Mouse (Mus musculus) liver, embryonic 13.5 days (tissue): ENCODE data around the gene Rnase12. TPM values are rescaled to one million over a fixed set of nuclear protein-coding genes. Genes with fewer than 3 reads are reported as not detected.
A peak's percentile ranks its signal among the peaks of the same experiment; 100 is the strongest.

ENCODE experiments used
- ATAC-seq: fragments of 200-750 bp; cut with Nextera tagmentation; 2 replicates; pipeline ENCODE4 v1.8.0; 2017; ENCODE audit warnings: low read depth, mild to moderate bottlenecking, moderate number of reproducible peaks, moderate library complexity
- DNase-seq: peaks from one replicate; pipeline ENCODE4 v3.0.0; 2022
- H3K27ac ChIP-seq: fragments of 300-500 bp; sonication (generic); 2 replicates; pipeline ENCODE4 v1.5.1; 2015; ENCODE audit warnings: moderate library complexity, mild to moderate bottlenecking, inconsistent platforms
- H3K27me3 ChIP-seq: fragments of 300-500 bp; sonication (generic); 2 replicates; pipeline ENCODE4 v1.6.1; 2015; ENCODE audit warnings: mild to moderate bottlenecking, inconsistent platforms
- H3K36me3 ChIP-seq: fragments of 300-500 bp; sonication (generic); 2 replicates; pipeline ENCODE4 v1.6.1; 2015; ENCODE audit warnings: mild to moderate bottlenecking, inconsistent platforms
- H3K4me1 ChIP-seq: fragments of 300-500 bp; sonication (generic); replicated peaks from 2 replicates; pipeline ENCODE4 v1.6.1; 2015; ENCODE audit warnings: inconsistent platforms
- H3K4me2 ChIP-seq: fragments of 300-500 bp; sonication (generic); 2 replicates; pipeline ENCODE4 v1.6.1; 2015; ENCODE audit warnings: inconsistent platforms, mild to moderate bottlenecking, moderate library complexity
- H3K4me3 ChIP-seq: fragments of 300-500 bp; sonication (generic); replicated peaks from 2 replicates; pipeline ENCODE4 v1.5.1; 2015; ENCODE audit warnings: mild to moderate bottlenecking, inconsistent platforms
- H3K9ac ChIP-seq: fragments of 300-500 bp; sonication (generic); 2 replicates; pipeline ENCODE4 v1.6.1; 2015; ENCODE audit warnings: mild to moderate bottlenecking, inconsistent platforms
- H3K9me3 ChIP-seq: fragments of 300-500 bp; sonication (generic); replicated peaks from 2 replicates; pipeline ENCODE4 v1.6.1; 2016; ENCODE audit warnings: inconsistent platforms
- WGBS: fragments of 180-500 bp; shearing (Covaris S2); methylation state at CpG from one replicate; pipeline ENCODE4 v1.1.7; 2015; ENCODE audit not compliant: insufficient replicate concordance; 5-methylcytosine and 5-hydroxymethylcytosine counted together
- polyA plus RNA-seq: library from polyadenylated mRNA; unstranded; fragments of >200 nt; fragmentation: Nextera tagmentation; extraction: Ambion mirVana; gene quantifications from 2 replicates; pipeline ENCODE4 v1.2.1, GENCODE M21; 2015

Rnase12 gene
- polyA plus RNA-seq, 1 experiment from 2014 or later = 1.8 TPM

- ATAC-seq (no peak), DNase-seq (no peak)
- Histone ChIP-seq H3K4me2 (peak overlapping the region; percentile 86), H3K27me3 (no peaks in the 10 kb centered on the region), H3K9me3 (no peaks in the 10 kb centered on the region), H3K27ac (no peak overlapping the region), H3K4me1 (peaks cover 66% of the 10 kb centered on the region), H3K36me3 (no peaks in the 10 kb centered on the region), H3K4me3 (no peak overlapping the region), H3K9ac (no peak overlapping the region)
- 44% methylated on average over 8 of the region's 8 CpGs for WGBS
Observed at GRCm38 (mm10) chr14:51092073-51092620, 34.7 kb upstream of the Rnase12 start.

- 7% methylated on average over 33 of the region's 33 CpGs for WGBS
- ATAC-seq = no peak
- H3K4me1 ChIP-seq = peaks cover 73% of the 10 kb centered on the region
Observed at GRCm38 (mm10) chr14:51090921-51091900, 33.8 kb upstream of the Rnase12 start, which contains the start of the genes Rnase4 and Ang. Gene Rnase4, plus strand, starts transcription at chr14:51091077. Gene Ang, plus strand, starts transcription at chr14:51091150.

GRCm38 (mm10) chr14:51090077-51090781 lies 32.8 kb upstream of the Rnase12 start:
- peak overlapping the region; percentile 84 for H3K27ac ChIP-seq
- no peaks in the 10 kb centered on the region for H3K27me3 ChIP-seq
- DNase-seq (peak; percentile 66), ATAC-seq (0 out of 2 replicates have a peak, but pooled peaks have one; percentile 6)
- no peaks in the 10 kb centered on the region for H3K36me3 ChIP-seq
- WGBS = under 1% methylated on average over 27 of the region's 27 CpGs
- peaks cover 75% of the 10 kb centered on the region for H3K4me1 ChIP-seq
- H3K9me3 ChIP-seq = no peaks in the 10 kb centered on the region
- H3K4me2 ChIP-seq = peak overlapping the region; percentile 86
- peak overlapping the region; percentile 71 for H3K9ac ChIP-seq
- peak overlapping the region; percentile 75 for H3K4me3 ChIP-seq

More at GRCm38 (mm10) chr14:51090921-51091900, 33.8 kb upstream of the Rnase12 start, which contains the start of the genes Rnase4 and Ang:
- no peaks in the 10 kb centered on the region for H3K9me3 ChIP-seq
- no peaks in the 10 kb centered on the region for H3K27me3 ChIP-seq
- DNase-seq = no peak
- H3K27ac ChIP-seq = peak within 1 kb of the TSS; percentile 84
- H3K36me3 ChIP-seq = no peaks in the 10 kb centered on the region
- H3K4me3 ChIP-seq = peak within 1 kb of the TSS; percentile 75
- peak within 1 kb of the TSS; percentile 71 for H3K9ac ChIP-seq
- H3K4me2 ChIP-seq = peak within 1 kb of the TSS; percentile 86

- Histone ChIP-seq H3K9ac (peak overlapping the region; percentile 71), H3K4me2 (peak overlapping the region; percentile 86), H3K9me3 (no peaks in the 10 kb centered on the region), H3K4me3 (peak overlapping the region; percentile 75), H3K4me1 (peaks cover 75% of the 10 kb centered on the region), H3K27me3 (no peaks in the 10 kb centered on the region), H3K27ac (peak overlapping the region; percentile 84), H3K36me3 (no peaks in the 10 kb centered on the region)
- ATAC-seq (no peak), DNase-seq (no peak)
- under 1% methylated on average over 15 of the region's 15 CpGs for WGBS
Observed at GRCm38 (mm10) chr14:51089674-51090076, 32.2 kb upstream of the Rnase12 start.

- Histone ChIP-seq H3K4me3 (peak overlapping the region; percentile 75), H3K9ac (peak overlapping the region; percentile 71), H3K4me2 (peak overlapping the region; percentile 86), H3K4me1 (peaks cover 76% of the 10 kb centered on the region), H3K27ac (peak overlapping the region; percentile 84), H3K36me3 (no peaks in the 10 kb centered on the region), H3K27me3 (no peaks in the 10 kb centered on the region), H3K9me3 (no peaks in the 10 kb centered on the region)
- ATAC-seq (peak; percentile 92), DNase-seq (peak; percentile 89)
- under 1% methylated on average over 34 of the region's 34 CpGs for WGBS
Observed at GRCm38 (mm10) chr14:51088970-51089673, 31.7 kb upstream of the Rnase12 start.

- peak overlapping the region; percentile 75 for H3K4me3 ChIP-seq
- H3K27ac ChIP-seq = peak overlapping the region; percentile 84
- peak; percentile 83 for DNase-seq
- H3K27me3 ChIP-seq = peaks cover 7% of the 10 kb centered on the region
- ATAC-seq = peak; percentile 44
- no peaks in the 10 kb centered on the region for H3K9me3 ChIP-seq
- H3K4me2 ChIP-seq = peak overlapping the region; percentile 86
- under 1% methylated on average over 23 of the region's 23 CpGs for WGBS
- H3K4me1 ChIP-seq = peaks cover 76% of the 10 kb centered on the region
- H3K36me3 ChIP-seq = no peaks in the 10 kb centered on the region
- H3K9ac ChIP-seq = peak overlapping the region; percentile 71
Observed at GRCm38 (mm10) chr14:51088166-51088969, 30.9 kb upstream of the Rnase12 start.

GRCm38 (mm10) chr14:51087762-51088161 lies 30.3 kb upstream of the Rnase12 start:
- 13% methylated on average over 9 of the region's 9 CpGs for WGBS
- Histone ChIP-seq H3K4me1 (peaks cover 81% of the 10 kb centered on the region), H3K9me3 (no peaks in the 10 kb centered on the region), H3K36me3 (no peaks in the 10 kb centered on the region), H3K27me3 (peaks cover 12% of the 10 kb centered on the region), H3K4me3 (peak overlapping the region; percentile 75), H3K9ac (peak overlapping the region; percentile 71), H3K4me2 (peak overlapping the region; percentile 86), H3K27ac (no peak overlapping the region)
- ATAC-seq (no peak), DNase-seq (no peak)

- DNase-seq (no peak), ATAC-seq (no peak)
- Histone ChIP-seq H3K4me3 (no peak overlapping the region), H3K27ac (no peak overlapping the region), H3K36me3 (no peaks in the 10 kb centered on the region), H3K9ac (no peak overlapping the region), H3K9me3 (no peaks in the 10 kb centered on the region), H3K4me1 (peaks cover 71% of the 10 kb centered on the region), H3K4me2 (no peak overlapping the region), H3K27me3 (peaks cover 28% of the 10 kb centered on the region)
- WGBS = 59% methylated on average over 4 of the region's 4 CpGs
Observed at GRCm38 (mm10) chr14:51085911-51086310, 28.4 kb upstream of the Rnase12 start.

- H3K4me2 ChIP-seq = peak overlapping the region; percentile 75
- DNase-seq = no peak
- H3K9ac ChIP-seq = no peak overlapping the region
- peaks cover 34% of the 10 kb centered on the region for H3K27me3 ChIP-seq
- ATAC-seq = no peak
- H3K4me3 ChIP-seq = no peak overlapping the region
- no peak overlapping the region for H3K27ac ChIP-seq
- no peaks in the 10 kb centered on the region for H3K9me3 ChIP-seq
- WGBS = 72% methylated on average over 2 of the region's 2 CpGs
- no peaks in the 10 kb centered on the region for H3K36me3 ChIP-seq
- H3K4me1 ChIP-seq = peaks cover 65% of the 10 kb centered on the region
Observed at GRCm38 (mm10) chr14:51085086-51085485, 27.6 kb upstream of the Rnase12 start.

- Histone ChIP-seq H3K27ac (no peak overlapping the region), H3K4me3 (peak overlapping the region; percentile 62), H3K9ac (peak overlapping the region; percentile 27; the same call in 1 of the 2 replicates), H3K4me1 (peaks cover 62% of the 10 kb centered on the region), H3K36me3 (no peaks in the 10 kb centered on the region), H3K4me2 (peak overlapping the region; percentile 75), H3K9me3 (no peaks in the 10 kb centered on the region), H3K27me3 (peaks cover 46% of the 10 kb centered on the region)
- ATAC-seq (no peak), DNase-seq (no peak)
- WGBS = 8% methylated on average over 7 of the region's 7 CpGs
Observed at GRCm38 (mm10) chr14:51083805-51084204, 26.3 kb upstream of the Rnase12 start.
